Mouse (Mus musculus): ENCODE measurements around the gene Fgf12.

Gene Fgf12

GRCm38 (mm10) chr16:28752638-28753118, at the start of gene Fgf12:
Fgf12 (minus strand) TSS chr16:28753068.
- no peak for DNase-seq (ENCODE audit: low spot score in 2 of 2)

GRCm38 (mm10) chr16:28793115-28793514, 40.2 kb upstream of the Fgf12 start:
- DNase-seq (ENCODE audit: low spot score in 2 of 2) = peak; percentile 51 to 53

- DNase-seq (ENCODE audit: low spot score in 2 of 2) = no peak
Observed at GRCm38 (mm10) chr16:28770276-28770675, 17.4 kb upstream of the Fgf12 start.

GRCm38 (mm10) chr16:28761417-28761976, 8.6 kb upstream of the Fgf12 start:
- no peak for DNase-seq (ENCODE audit: low spot score in 2 of 2)

- DNase-seq (ENCODE audit: low spot score in 2 of 2) = peak; percentile 87 to 88
Observed at GRCm38 (mm10) chr16:28753124-28753917, 453 bp upstream of the Fgf12 start.

- DNase-seq (ENCODE audit: low spot score in 2 of 2) = no peak
Observed at GRCm38 (mm10) chr16:28734461-28734860, 18.4 kb downstream of the Fgf12 start.

GRCm38 (mm10) chr16:28726792-28727191, 26.1 kb downstream of the Fgf12 start:
- peak in 1 of 2 experiments; percentile 18 for DNase-seq (ENCODE audit: low spot score in 2 of 2)

GRCm38 (mm10) chr16:28706623-28707022, 46.2 kb downstream of the Fgf12 start:
- DNase-seq (ENCODE audit: low spot score in 2 of 2) = no peak

- no peak for DNase-seq (ENCODE audit: low spot score in 2 of 2)
Observed at GRCm38 (mm10) chr16:28700346-28700745, 52.5 kb downstream of the Fgf12 start.

GRCm38 (mm10) chr16:28696851-28697250, 56.0 kb downstream of the Fgf12 start:
- no peak for DNase-seq (ENCODE audit: low spot score in 2 of 2)

- peak; percentile 21 to 49 for DNase-seq (ENCODE audit: low spot score in 2 of 2)
Observed at GRCm38 (mm10) chr16:28694113-28694899, 58.6 kb downstream of the Fgf12 start.

- DNase-seq (ENCODE audit: low spot score in 2 of 2) = no peak
Observed at GRCm38 (mm10) chr16:28688861-28689385, 63.9 kb downstream of the Fgf12 start.

- DNase-seq (ENCODE audit: low spot score in 2 of 2) = peak; percentile 48 to 51
Observed at GRCm38 (mm10) chr16:28681625-28682024, 71.2 kb downstream of the Fgf12 start.

- DNase-seq (ENCODE audit: low spot score in 2 of 2) = no peak
Observed at GRCm38 (mm10) chr16:28668815-28669347, 84.0 kb downstream of the Fgf12 start.

- DNase-seq (ENCODE audit: low spot score in 2 of 2) = no peak
Observed at GRCm38 (mm10) chr16:28652640-28653039, 100.2 kb downstream of the Fgf12 start.

GRCm38 (mm10) chr16:28650589-28650988, 102.3 kb downstream of the Fgf12 start:
- DNase-seq (ENCODE audit: low spot score in 2 of 2) = no peak

GRCm38 (mm10) chr16:28645030-28645429, 107.8 kb downstream of the Fgf12 start:
- DNase-seq (ENCODE audit: low spot score in 2 of 2) = no peak

GRCm38 (mm10) chr16:28631721-28632120, 121.1 kb downstream of the Fgf12 start:
- DNase-seq (ENCODE audit: low spot score in 2 of 2) = peak in 1 of 2 experiments; percentile 27

- DNase-seq (ENCODE audit: low spot score in 2 of 2) = no peak
Observed at GRCm38 (mm10) chr16:28630771-28631484, 121.9 kb downstream of the Fgf12 start.

- DNase-seq (ENCODE audit: low spot score in 2 of 2) = no peak
Observed at GRCm38 (mm10) chr16:28626259-28626658, 126.6 kb downstream of the Fgf12 start.

- no peak for DNase-seq (ENCODE audit: low spot score in 2 of 2)
Observed at GRCm38 (mm10) chr16:28625689-28626088, 127.2 kb downstream of the Fgf12 start.

Data from right cerebral cortex, adult 2 months (tissue).